Mouse (Mus musculus): ENCODE data around the gene Gnb3.

DNA sequence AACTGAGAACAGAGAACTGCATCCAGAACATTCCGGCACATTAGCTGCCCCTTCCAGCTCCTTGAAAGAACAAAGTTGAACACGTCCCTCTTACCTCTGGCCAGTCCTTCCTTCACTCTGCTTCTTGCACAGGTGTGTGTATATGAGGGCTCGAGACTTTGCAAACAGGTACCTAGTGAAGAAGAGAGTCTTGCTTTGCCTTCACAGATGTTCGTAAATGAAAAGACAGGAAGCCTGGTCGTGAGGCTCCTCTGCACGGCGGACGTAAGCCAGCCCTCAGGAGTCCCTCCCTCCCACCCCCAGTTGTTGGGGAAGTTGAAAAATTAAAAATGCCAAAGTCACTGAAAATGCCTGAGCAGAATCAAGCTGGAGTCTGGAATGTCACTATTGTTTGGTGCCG lies 47.9 kb upstream of the Gnb3 start, which contains the start of gene Cd4:
- TF ChIP-seq CTCF (IDR thresholded peaks at IDR 0.05; ENCODE audit: insufficient read depth, low read depth, low read length): no peak
- TF ChIP-seq POLR2A (IDR thresholded peaks at IDR 0.05; ENCODE audit: insufficient read depth, low read depth, low read length): no peak

All from olfactory bulb, adult 2 months (tissue).